Mouse (Mus musculus) spleen, adult 2 months (tissue): ENCODE measurements around the gene Hmcn2.

Source experiments
- CTCF ChIP-seq: fragments of 200-500 bp; IDR thresholded peaks from 2 replicates; pipeline ENCODE4 v1.5.1; 2011; ENCODE audit warnings: mild to moderate bottlenecking, inconsistent platforms; ENCODE audit not compliant: insufficient read depth, insufficient read length, insufficient replicate concordance; ENCODE audit errors: extremely low read depth
- POLR2A ChIP-seq: fragments of 200-500 bp; IDR thresholded peaks from 2 replicates; pipeline ENCODE4 v1.6.1; 2011; ENCODE audit warnings: low read depth, low read length, inconsistent platforms

GRCm38 (mm10) chr2:31374415-31374814 lies 60.2 kb downstream of the Hmcn2 start:
- no peak for TF ChIP-seq CTCF
- no peak for TF ChIP-seq POLR2A
